Mouse (Mus musculus): ENCODE measurements at regions not wholly inside any gene's neighbourhood (a gene's known extent, or its start where the extent isn't known, plus 50 kb on each side); places are given as distances from the start of the nearest gene placed in this dataset.

GRCm38 (mm10) chr6:84419281-84419680, 174.4 kb downstream of the Cyp26b1 start:
- Histone ChIP-seq H3K4me3 (ENCODE audit: low read depth, low read length) (no peak overlapping the region), H3K9ac (replicated peaks; ENCODE audit: low read length) (no peak overlapping the region), H3K4me2 (ENCODE audit: low read depth, low read length) (no peak overlapping the region), H3K9me3 (replicated peaks; ENCODE audit: control insufficient read depth, low read length) (no peaks in the 10 kb centered on the region), H3K4me1 (ENCODE audit: control insufficient read depth, insufficient read depth, low read length) (peaks cover 2% of the 10 kb centered on the region), H3K27ac (replicated peaks; ENCODE audit: low read depth, low read length) (no peak overlapping the region), H3K27me3 (ENCODE audit: control insufficient read depth, insufficient read depth, low read length) (no peaks in the 10 kb centered on the region), H3K36me3 (replicated peaks; ENCODE audit: control insufficient read depth, insufficient read depth, low read depth, low read length) (no peaks in the 10 kb centered on the region)
- DNase-seq (ENCODE audit: low spot score) = no peak
- ATAC-seq (replicated peaks; ENCODE audit: insufficient number of reproducible peaks, low FRiP score, low TSS enrichment, low read depth) = no peak
- WGBS = 70% methylated on average over 2 of the region's 2 CpGs

- H3K4me2 ChIP-seq (ENCODE audit: low read depth, low read length) = no peak overlapping the region
- 0 out of 2 replicates have a peak overlapping the region, but pooled peaks have one; percentile 23 for H3K27ac ChIP-seq (replicated peaks; ENCODE audit: low read depth, low read length)
- no peaks in the 10 kb centered on the region for H3K27me3 ChIP-seq (ENCODE audit: control insufficient read depth, insufficient read depth, low read length)
- ATAC-seq (replicated peaks; ENCODE audit: insufficient number of reproducible peaks, low FRiP score, low TSS enrichment, low read depth) = 0 out of 2 replicates have a peak, but pooled peaks have one; percentile 29
- H3K4me3 ChIP-seq (ENCODE audit: low read depth, low read length) = no peak overlapping the region
- H3K9ac ChIP-seq (replicated peaks; ENCODE audit: low read length) = no peak overlapping the region
- H3K9me3 ChIP-seq (replicated peaks; ENCODE audit: control insufficient read depth, low read length) = no peaks in the 10 kb centered on the region
- peak; percentile 45 for DNase-seq (ENCODE audit: low spot score)
- WGBS = 44% methylated on average over 11 of the region's 11 CpGs
- no peaks in the 10 kb centered on the region for H3K36me3 ChIP-seq (replicated peaks; ENCODE audit: control insufficient read depth, insufficient read depth, low read depth, low read length)
- no peaks in the 10 kb centered on the region; the same call in 1 of the 2 replicates for H3K4me1 ChIP-seq (ENCODE audit: control insufficient read depth, insufficient read depth, low read length)
These were observed 176.6 kb downstream of the Cyp26b1 start for GRCm38 (mm10) chr6:84416992-84417636.

GRCm38 (mm10) chr6:84414400-84414799, 179.3 kb downstream of the Cyp26b1 start:
- Histone ChIP-seq H3K4me2 (ENCODE audit: low read depth, low read length) (no peak overlapping the region), H3K9ac (replicated peaks; ENCODE audit: low read length) (no peak overlapping the region), H3K27me3 (ENCODE audit: control insufficient read depth, insufficient read depth, low read length) (no peaks in the 10 kb centered on the region), H3K9me3 (replicated peaks; ENCODE audit: control insufficient read depth, low read length) (no peaks in the 10 kb centered on the region), H3K4me3 (ENCODE audit: low read depth, low read length) (no peak overlapping the region), H3K4me1 (ENCODE audit: control insufficient read depth, insufficient read depth, low read length) (no peaks in the 10 kb centered on the region; the same call in 1 of the 2 replicates), H3K36me3 (replicated peaks; ENCODE audit: control insufficient read depth, insufficient read depth, low read depth, low read length) (no peaks in the 10 kb centered on the region), H3K27ac (replicated peaks; ENCODE audit: low read depth, low read length) (no peak overlapping the region)
- peak; percentile 70 for DNase-seq (ENCODE audit: low spot score)
- WGBS = 35% methylated on average over 5 of the region's 5 CpGs
- ATAC-seq (replicated peaks; ENCODE audit: insufficient number of reproducible peaks, low FRiP score, low TSS enrichment, low read depth) = 0 out of 2 replicates have a peak, but pooled peaks have one; percentile 36

GRCm38 (mm10) chr6:84409863-84410513, 183.7 kb downstream of the Cyp26b1 start:
- Histone ChIP-seq H3K36me3 (replicated peaks; ENCODE audit: control insufficient read depth, insufficient read depth, low read depth, low read length) (no peaks in the 10 kb centered on the region), H3K4me1 (ENCODE audit: control insufficient read depth, insufficient read depth, low read length) (no peaks in the 10 kb centered on the region; the same call in 1 of the 2 replicates), H3K4me2 (ENCODE audit: low read depth, low read length) (no peak overlapping the region), H3K27ac (replicated peaks; ENCODE audit: low read depth, low read length) (no peak overlapping the region), H3K27me3 (ENCODE audit: control insufficient read depth, insufficient read depth, low read length) (no peaks in the 10 kb centered on the region), H3K9ac (replicated peaks; ENCODE audit: low read length) (no peak overlapping the region), H3K4me3 (ENCODE audit: low read depth, low read length) (no peak overlapping the region), H3K9me3 (replicated peaks; ENCODE audit: control insufficient read depth, low read length) (no peaks in the 10 kb centered on the region)
- no peak for ATAC-seq (replicated peaks; ENCODE audit: insufficient number of reproducible peaks, low FRiP score, low TSS enrichment, low read depth)
- DNase-seq (ENCODE audit: low spot score) = no peak
- WGBS = 88% methylated on average over 10 of the region's 10 CpGs

GRCm38 (mm10) chr6:84408513-84408912, 185.2 kb downstream of the Cyp26b1 start:
- Histone ChIP-seq H3K9ac (replicated peaks; ENCODE audit: low read length) (no peak overlapping the region), H3K36me3 (replicated peaks; ENCODE audit: control insufficient read depth, insufficient read depth, low read depth, low read length) (no peaks in the 10 kb centered on the region), H3K27me3 (ENCODE audit: control insufficient read depth, insufficient read depth, low read length) (no peaks in the 10 kb centered on the region), H3K27ac (replicated peaks; ENCODE audit: low read depth, low read length) (no peak overlapping the region), H3K4me1 (ENCODE audit: control insufficient read depth, insufficient read depth, low read length) (no peaks in the 10 kb centered on the region), H3K4me2 (ENCODE audit: low read depth, low read length) (no peak overlapping the region), H3K4me3 (ENCODE audit: low read depth, low read length) (no peak overlapping the region), H3K9me3 (replicated peaks; ENCODE audit: control insufficient read depth, low read length) (no peaks in the 10 kb centered on the region)
- 77% methylated on average over 5 of the region's 5 CpGs for WGBS
- ATAC-seq (replicated peaks; ENCODE audit: insufficient number of reproducible peaks, low FRiP score, low TSS enrichment, low read depth) (no peak), DNase-seq (ENCODE audit: low spot score) (no peak)

- ATAC-seq (replicated peaks; ENCODE audit: insufficient number of reproducible peaks, low FRiP score, low TSS enrichment, low read depth) (no peak), DNase-seq (ENCODE audit: low spot score) (peak; percentile 90)
- H3K27ac ChIP-seq (replicated peaks; ENCODE audit: low read depth, low read length) = no peak overlapping the region
- H3K4me1 ChIP-seq (ENCODE audit: control insufficient read depth, insufficient read depth, low read length) = no peaks in the 10 kb centered on the region
- no peak overlapping the region for H3K4me3 ChIP-seq (ENCODE audit: low read depth, low read length)
- WGBS = 7% methylated on average over 6 of the region's 6 CpGs
- H3K36me3 ChIP-seq (replicated peaks; ENCODE audit: control insufficient read depth, insufficient read depth, low read depth, low read length) = no peaks in the 10 kb centered on the region
- H3K9me3 ChIP-seq (replicated peaks; ENCODE audit: control insufficient read depth, low read length) = no peaks in the 10 kb centered on the region
- no peak overlapping the region for H3K9ac ChIP-seq (replicated peaks; ENCODE audit: low read length)
- no peaks in the 10 kb centered on the region for H3K27me3 ChIP-seq (ENCODE audit: control insufficient read depth, insufficient read depth, low read length)
- no peak overlapping the region for H3K4me2 ChIP-seq (ENCODE audit: low read depth, low read length)
These were observed 185.9 kb downstream of the Cyp26b1 start for GRCm38 (mm10) chr6:84407773-84408172.

GRCm38 (mm10) chr6:84404695-84405094, 189.0 kb downstream of the Cyp26b1 start:
- no peak overlapping the region for H3K27ac ChIP-seq (replicated peaks; ENCODE audit: low read depth, low read length)
- no peaks in the 10 kb centered on the region for H3K27me3 ChIP-seq (ENCODE audit: control insufficient read depth, insufficient read depth, low read length)
- H3K4me2 ChIP-seq (ENCODE audit: low read depth, low read length) = no peak overlapping the region
- no peak overlapping the region for H3K9ac ChIP-seq (replicated peaks; ENCODE audit: low read length)
- DNase-seq (ENCODE audit: low spot score) = no peak
- WGBS = 72% methylated on average over 4 of the region's 4 CpGs
- no peak for ATAC-seq (replicated peaks; ENCODE audit: insufficient number of reproducible peaks, low FRiP score, low TSS enrichment, low read depth)
- H3K9me3 ChIP-seq (replicated peaks; ENCODE audit: control insufficient read depth, low read length) = no peaks in the 10 kb centered on the region
- no peaks in the 10 kb centered on the region for H3K36me3 ChIP-seq (replicated peaks; ENCODE audit: control insufficient read depth, insufficient read depth, low read depth, low read length)
- H3K4me3 ChIP-seq (ENCODE audit: low read depth, low read length) = no peak overlapping the region
- H3K4me1 ChIP-seq (ENCODE audit: control insufficient read depth, insufficient read depth, low read length) = no peaks in the 10 kb centered on the region

- WGBS = 75% methylated on average over 2 of the region's 2 CpGs
- Histone ChIP-seq H3K36me3 (replicated peaks; ENCODE audit: control insufficient read depth, insufficient read depth, low read depth, low read length) (no peaks in the 10 kb centered on the region), H3K27me3 (ENCODE audit: control insufficient read depth, insufficient read depth, low read length) (no peaks in the 10 kb centered on the region), H3K4me1 (ENCODE audit: control insufficient read depth, insufficient read depth, low read length) (no peaks in the 10 kb centered on the region), H3K27ac (replicated peaks; ENCODE audit: low read depth, low read length) (no peak overlapping the region), H3K4me2 (ENCODE audit: low read depth, low read length) (no peak overlapping the region), H3K4me3 (ENCODE audit: low read depth, low read length) (no peak overlapping the region), H3K9me3 (replicated peaks; ENCODE audit: control insufficient read depth, low read length) (no peaks in the 10 kb centered on the region), H3K9ac (replicated peaks; ENCODE audit: low read length) (no peak overlapping the region)
- ATAC-seq (replicated peaks; ENCODE audit: insufficient number of reproducible peaks, low FRiP score, low TSS enrichment, low read depth) (no peak), DNase-seq (ENCODE audit: low spot score) (no peak)
These were observed 191.3 kb downstream of the Cyp26b1 start for GRCm38 (mm10) chr6:84402431-84402830.
